Mouse (Mus musculus): ENCODE measurements around the gene Spsb3.

Gene Spsb3

GRCm38 (mm10) chr17:24896241-24896992 is 10.0 kb downstream of the Spsb3 start, which contains the start of gene Nme3:
Nme3 (plus strand) TSS chr17:24896500.
- no peak for DNase-seq (ENCODE audit: low spot score)

GRCm38 (mm10) chr17:24896993-24897269 is 10.5 kb downstream of the Spsb3 start:
- no peak for DNase-seq (ENCODE audit: low spot score)

DNA sequence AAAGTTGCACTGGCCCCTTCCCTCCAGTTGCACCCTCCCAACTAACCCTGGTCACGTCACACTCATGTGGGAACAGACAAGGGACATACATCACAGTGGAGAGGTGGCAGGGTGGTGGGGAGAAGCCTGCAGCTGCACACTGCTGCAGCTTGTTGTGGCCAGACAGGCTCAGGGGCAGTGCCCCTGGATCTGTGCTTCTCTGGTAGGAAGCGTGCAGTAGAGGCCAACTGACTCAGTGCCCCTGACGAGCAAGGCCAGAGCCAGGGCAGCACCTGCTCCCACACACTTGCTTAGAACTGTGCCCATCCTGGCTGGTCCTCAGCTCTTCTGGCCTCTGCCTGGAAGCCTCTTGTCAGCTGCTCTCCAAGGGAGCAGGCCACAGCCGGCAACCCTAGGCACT is 11.2 kb downstream of the Spsb3 start:
- no peak for DNase-seq (ENCODE audit: low spot score)

DNA sequence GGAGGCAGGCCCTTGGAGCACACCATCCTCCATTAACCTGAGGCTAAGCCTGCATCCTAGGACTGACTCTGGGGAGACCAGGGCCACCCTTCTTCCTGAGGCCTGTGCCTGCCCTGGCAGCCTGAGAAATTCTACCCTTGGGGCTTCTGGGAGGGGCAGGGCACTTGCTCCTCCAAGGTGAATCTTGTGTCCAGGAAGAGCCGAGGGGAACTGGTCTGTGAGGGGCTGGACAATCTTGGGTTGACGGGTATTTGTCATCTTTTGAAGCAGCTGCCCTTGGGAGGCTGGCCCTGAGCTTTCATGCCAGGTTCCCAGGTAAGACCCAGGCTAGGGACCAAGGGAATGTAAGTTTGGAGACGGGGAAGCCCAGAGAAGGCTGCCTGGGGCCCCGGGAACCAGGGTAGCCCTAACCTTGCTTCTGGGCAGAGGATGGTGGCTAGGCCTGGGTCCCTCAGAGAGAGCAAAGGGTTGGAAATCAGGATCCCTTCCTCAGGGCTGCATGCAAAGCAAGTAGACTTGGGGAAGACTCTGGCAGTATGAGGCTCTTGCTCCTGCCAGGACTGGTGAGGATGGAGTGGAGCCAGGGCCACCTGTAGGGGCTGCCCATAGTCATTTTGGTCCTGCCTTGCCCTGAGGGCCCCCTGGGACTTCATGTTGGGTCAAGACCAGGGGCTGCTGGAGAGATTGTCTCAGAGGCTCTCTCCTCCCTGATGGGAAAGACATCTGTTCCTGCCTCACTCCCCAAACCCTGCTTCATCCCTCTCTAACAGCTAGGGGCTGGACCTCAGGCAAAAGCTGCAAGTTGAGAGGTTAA is 11.8 kb downstream of the Spsb3 start:
- DNase-seq (ENCODE audit: low spot score) = no peak

GRCm38 (mm10) chr17:24899153-24899552 is 12.7 kb downstream of the Spsb3 start:
- DNase-seq (ENCODE audit: low spot score) = no peak

GRCm38 (mm10) chr17:24900014-24900413 is 13.6 kb downstream of the Spsb3 start:
- DNase-seq (ENCODE audit: low spot score) = no peak

- DNase-seq (ENCODE audit: low spot score) = no peak
Observed at GRCm38 (mm10) chr17:24902124-24902523, 15.7 kb downstream of the Spsb3 start.

DNA sequence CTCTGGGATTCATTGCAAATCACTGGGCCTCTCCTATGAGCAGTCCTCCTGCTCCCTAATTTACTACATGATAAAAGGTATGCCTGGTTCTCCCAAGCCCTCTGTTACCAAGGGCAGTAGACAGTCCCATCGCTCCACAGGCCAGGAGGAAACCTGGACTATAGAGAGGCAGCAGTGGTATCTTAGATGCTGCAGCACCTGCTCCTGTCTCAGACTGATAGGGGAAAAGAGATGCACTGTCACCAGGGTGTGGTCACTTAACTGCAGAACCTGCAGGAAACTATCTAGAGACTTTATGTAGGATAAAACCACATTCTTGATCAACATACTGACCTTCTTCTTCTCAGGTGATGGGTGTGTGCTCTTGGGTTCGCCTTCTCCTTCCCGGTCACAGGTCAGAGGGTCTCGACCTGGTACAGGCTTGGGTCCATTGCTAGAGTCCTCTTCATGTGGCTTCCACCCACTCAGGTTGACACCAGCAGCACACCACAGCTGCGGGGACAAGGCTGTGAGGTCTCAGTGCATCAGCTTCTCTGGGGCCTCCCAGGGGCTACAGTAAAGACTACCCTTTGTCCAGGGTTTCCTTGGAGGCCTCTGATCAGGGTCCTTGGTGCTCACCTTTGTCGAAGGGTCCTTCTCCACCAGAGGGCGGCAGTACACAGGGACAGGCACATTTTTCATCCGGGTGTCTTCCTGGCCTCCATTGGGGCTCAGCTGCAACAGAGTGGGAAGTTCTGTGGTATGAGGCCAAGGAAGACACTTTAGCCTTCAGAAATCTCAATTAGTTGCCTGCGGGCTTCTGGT is 16.4 kb downstream of the Spsb3 start:
- DNase-seq (ENCODE audit: low spot score) = no peak

GRCm38 (mm10) chr17:24903767-24904166 is 17.3 kb downstream of the Spsb3 start:
- no peak for DNase-seq (ENCODE audit: low spot score)

DNA sequence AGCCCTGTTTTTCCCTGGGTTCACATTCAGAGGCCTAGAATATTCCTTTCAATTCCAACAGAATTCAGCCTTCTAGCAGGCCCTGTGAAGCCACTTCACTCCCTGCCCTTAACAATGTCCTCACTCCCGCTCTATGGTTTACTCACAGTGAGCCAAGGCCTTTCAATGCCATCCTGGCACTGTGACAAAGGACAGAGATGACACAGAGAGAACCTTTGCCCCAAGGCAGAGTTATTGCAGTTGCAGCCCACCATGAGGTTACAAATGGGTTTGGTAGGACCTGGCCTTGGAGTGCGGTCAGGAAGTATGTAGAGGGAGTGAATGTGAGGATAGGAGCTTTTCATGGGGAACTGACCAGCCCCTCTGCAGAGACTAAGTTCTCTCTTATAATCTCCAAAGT is 21.1 kb downstream of the Spsb3 start:
- no peak for DNase-seq (ENCODE audit: low spot score)

GRCm38 (mm10) chr17:24913984-24914383 is 27.5 kb downstream of the Spsb3 start:
- DNase-seq (ENCODE audit: low spot score) = no peak

DNA sequence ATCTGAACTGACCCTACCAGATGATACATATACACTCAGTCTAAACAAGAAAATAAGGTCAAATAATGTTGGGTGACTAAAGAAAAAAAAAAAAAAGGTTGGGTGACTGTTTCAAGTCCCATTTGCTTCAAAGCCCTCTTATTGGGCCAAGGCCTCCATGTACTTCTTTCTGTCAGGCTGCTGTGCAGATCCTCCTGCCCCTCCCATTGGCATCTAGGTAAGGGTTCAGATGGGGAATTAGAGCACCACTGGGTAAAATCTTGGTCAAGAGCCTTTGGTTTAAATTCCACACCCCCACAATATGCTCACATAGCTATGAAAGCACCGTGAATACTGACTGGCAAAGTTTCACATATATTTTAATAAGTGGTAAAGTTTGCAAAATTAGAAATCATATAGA is 36.8 kb downstream of the Spsb3 start:
- DNase-seq (ENCODE audit: low spot score) = no peak

- DNase-seq (ENCODE audit: low spot score) = no peak
Observed at GRCm38 (mm10) chr17:24929506-24929905, 43.1 kb downstream of the Spsb3 start.

GRCm38 (mm10) chr17:24932431-24932830 is 46.0 kb downstream of the Spsb3 start:
- DNase-seq (ENCODE audit: low spot score) = no peak

DNA sequence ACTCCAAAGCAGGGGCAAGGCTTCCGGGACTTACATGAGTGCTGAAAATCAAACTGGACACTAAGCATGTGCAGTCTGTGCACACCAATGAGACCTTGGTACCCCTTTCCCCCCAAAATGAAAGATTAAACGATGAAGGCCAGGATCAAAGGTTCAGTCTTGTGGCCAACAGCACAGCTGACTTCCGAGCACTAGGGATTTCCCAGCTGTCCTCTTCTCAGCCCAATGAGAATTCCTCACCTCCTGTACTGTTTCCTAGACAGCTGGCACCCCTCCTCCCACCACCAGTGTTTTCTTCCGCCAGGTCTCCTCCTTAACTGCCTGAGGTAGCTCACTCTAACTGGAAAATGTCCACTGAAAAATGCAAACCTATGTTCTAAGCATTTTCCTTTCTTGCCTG is 46.7 kb downstream of the Spsb3 start:
- DNase-seq (ENCODE audit: low spot score) = no peak

- DNase-seq (ENCODE audit: low spot score) = no peak
Observed at GRCm38 (mm10) chr17:24934926-24935325, 48.5 kb downstream of the Spsb3 start.

GRCm38 (mm10) chr17:24935666-24936065 is 49.2 kb downstream of the Spsb3 start:
- DNase-seq (ENCODE audit: low spot score) = no peak

DNA sequence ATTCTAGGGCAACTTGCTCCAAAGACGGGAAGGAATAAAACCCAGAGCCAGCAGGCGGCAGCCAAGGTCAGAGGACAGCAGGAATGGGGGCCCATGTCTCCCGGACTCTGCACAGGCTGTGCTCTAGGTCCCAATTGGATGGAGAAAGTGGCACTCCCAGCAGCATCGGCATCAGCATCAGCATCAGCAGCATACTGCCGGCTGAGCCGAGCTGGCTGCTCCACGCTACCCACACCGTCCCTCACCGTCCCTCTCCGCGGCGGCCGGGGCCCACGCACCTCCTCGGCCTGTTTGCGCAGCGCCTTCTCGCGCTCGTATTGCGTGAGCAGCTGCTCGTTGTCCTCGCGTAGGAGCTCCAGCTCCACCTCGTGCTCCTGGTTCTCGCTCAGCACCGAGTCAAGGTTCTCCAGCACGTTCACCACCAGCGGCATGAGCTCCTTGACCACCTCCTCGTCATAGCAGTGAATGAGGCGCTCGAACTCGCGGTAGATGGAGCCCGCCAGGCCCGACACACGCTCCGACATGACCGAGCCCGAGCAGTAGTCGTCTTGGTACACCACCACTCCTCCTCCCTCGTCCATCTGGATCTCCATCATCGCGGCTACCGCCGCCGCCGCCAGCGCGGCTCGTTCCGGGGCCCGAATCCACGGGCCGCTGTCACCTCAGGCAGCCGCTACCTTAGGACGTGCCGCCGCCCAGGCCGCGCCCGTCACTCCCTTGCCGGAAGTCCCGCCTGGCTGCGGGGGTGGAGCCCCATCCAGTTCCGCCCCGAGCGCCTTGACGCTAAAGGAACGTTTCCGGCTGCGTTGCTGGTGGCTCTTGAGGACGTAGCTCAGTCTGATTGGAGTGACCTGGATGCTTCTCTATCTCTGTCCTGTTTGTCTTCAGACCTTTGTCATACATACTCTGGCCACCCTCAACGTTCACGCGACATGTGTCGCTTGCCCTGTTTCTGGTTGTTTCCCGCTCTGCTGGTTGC is 50.1 kb downstream of the Spsb3 start, which contains the start of gene Mapk8ip3:
TSS of gene Mapk8ip3 (minus strand) at position 719 of the 979 bp plus-strand sequence.
- peak; percentile 91 for DNase-seq (ENCODE audit: low spot score)

GRCm38 (mm10) chr17:24937266-24937665 is 50.8 kb downstream of the Spsb3 start:
- no peak for DNase-seq (ENCODE audit: low spot score)

Measured in left cerebral cortex, adult 11 months (tissue).